Mouse (Mus musculus) hindbrain, embryonic 15.5 days (tissue): ENCODE results near the gene Gale. TPM values are rescaled to one million over a fixed set of nuclear protein-coding genes. Genes with fewer than 3 reads are reported as not detected.

Source experiments
- ATAC-seq: fragments of 200-750 bp; cut with Nextera tagmentation; 2 replicates; pipeline ENCODE4 v1.8.0; 2017; ENCODE audit warnings: low read depth, moderate number of reproducible peaks, moderate TSS enrichment; ENCODE audit not compliant: low FRiP score
- H3K27ac ChIP-seq: fragments of 300-500 bp; sonication (generic); replicated peaks from 2 replicates; pipeline ENCODE4 v1.5.1; 2015; ENCODE audit warnings: mild to moderate bottlenecking, inconsistent platforms
- H3K27me3 ChIP-seq: fragments of 300-500 bp; sonication (generic); 2 replicates; pipeline ENCODE4 v1.6.1; 2015; ENCODE audit warnings: control low read depth, inconsistent platforms
- H3K36me3 ChIP-seq: fragments of 300-500 bp; sonication (generic); 2 replicates; pipeline ENCODE4 v1.6.1; 2015; ENCODE audit warnings: control low read depth, inconsistent platforms
- H3K4me1 ChIP-seq: fragments of 300-500 bp; sonication (generic); replicated peaks from 2 replicates; pipeline ENCODE4 v1.6.1; 2015; ENCODE audit warnings: control low read depth, inconsistent platforms
- H3K4me2 ChIP-seq: fragments of 300-500 bp; sonication (generic); 2 replicates; pipeline ENCODE4 v1.6.1; 2015; ENCODE audit warnings: moderate library complexity, mild to moderate bottlenecking, inconsistent platforms
- H3K4me3 ChIP-seq: fragments of 300-500 bp; sonication (generic); 2 replicates; pipeline ENCODE4 v1.5.1; 2015; ENCODE audit warnings: mild to moderate bottlenecking, inconsistent platforms
- H3K9ac ChIP-seq: fragments of 300-500 bp; sonication (generic); 2 replicates; pipeline ENCODE4 v1.6.1; 2015; ENCODE audit warnings: inconsistent platforms
- H3K9me3 ChIP-seq: fragments of 300-500 bp; sonication (generic); 2 replicates; pipeline ENCODE4 v1.6.1; 2016; ENCODE audit warnings: control low read depth, inconsistent platforms
- WGBS: fragments of 180-500 bp; shearing (Covaris S2); methylation state at CpG from one replicate; pipeline ENCODE4 v1.1.7; 2015; 5-methylcytosine and 5-hydroxymethylcytosine counted together
- polyA plus RNA-seq: library from polyadenylated mRNA; unstranded; fragments of >200 nt; fragmentation: Nextera tagmentation; extraction: Ambion mirVana; gene quantifications from 2 replicates; pipeline ENCODE4 v1.2.1, GENCODE M21; 2015

Gale gene
- polyA plus RNA-seq, 1 experiment from 2014 or later = 48.1 TPM

DNA sequence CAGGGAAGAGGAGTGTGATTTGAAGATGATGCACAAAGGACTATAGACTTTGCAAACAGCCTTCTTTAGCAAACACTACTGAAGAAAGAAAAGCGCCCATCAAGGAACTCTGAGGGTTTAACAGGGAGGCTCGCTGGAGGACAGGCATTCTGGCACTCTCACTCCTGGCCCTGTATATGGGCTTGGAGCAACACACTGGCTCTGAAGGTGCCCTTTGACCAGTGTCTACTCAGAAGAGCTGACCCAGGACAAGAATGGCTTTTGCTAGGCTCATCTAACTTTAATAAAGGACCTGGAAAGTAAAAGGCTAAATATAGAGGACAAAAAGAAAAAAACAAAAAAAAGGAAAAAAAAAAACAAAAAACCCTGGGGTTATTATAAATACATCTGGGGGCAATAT lies 41.4 kb downstream of the Gale start:
- no peak overlapping the region for H3K4me2 ChIP-seq
- H3K9me3 ChIP-seq = no peaks in the 10 kb centered on the region
- no peak overlapping the region for H3K4me3 ChIP-seq
- no peak overlapping the region for H3K9ac ChIP-seq
- H3K36me3 ChIP-seq = peaks cover 76% of the 10 kb centered on the region
- no peak for ATAC-seq
- no peaks in the 10 kb centered on the region for H3K27me3 ChIP-seq
- WGBS = 89% methylated on average over 2 of the region's 2 CpGs
- no peak overlapping the region for H3K27ac ChIP-seq
- no peaks in the 10 kb centered on the region for H3K4me1 ChIP-seq

DNA sequence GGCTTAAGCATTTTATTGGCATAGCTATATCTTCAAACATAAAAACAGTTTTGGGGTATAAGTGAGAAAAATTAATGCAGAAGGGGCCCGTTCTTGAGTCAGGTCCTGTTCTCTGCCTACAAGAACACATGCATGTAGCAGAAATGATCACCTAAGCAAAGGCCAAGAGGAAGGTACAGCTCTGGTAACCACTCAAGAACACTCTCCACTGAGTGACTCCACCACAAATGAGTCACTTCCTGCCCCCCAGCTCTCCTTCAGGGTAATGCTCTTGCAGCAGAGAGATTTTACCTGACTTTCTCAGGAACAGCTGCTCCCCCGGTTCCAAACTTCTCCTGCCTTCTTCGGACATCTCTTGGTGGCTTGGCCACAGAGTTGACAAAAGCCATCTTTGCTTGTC lies 43.3 kb downstream of the Gale start:
- Histone ChIP-seq H3K36me3 (peaks cover 88% of the 10 kb centered on the region), H3K4me2 (no peak overlapping the region), H3K27me3 (no peaks in the 10 kb centered on the region), H3K9me3 (no peaks in the 10 kb centered on the region), H3K27ac (no peak overlapping the region), H3K9ac (no peak overlapping the region), H3K4me1 (no peaks in the 10 kb centered on the region), H3K4me3 (no peak overlapping the region)
- 96% methylated on average over 3 of the region's 3 CpGs for WGBS
- ATAC-seq = no peak

DNA sequence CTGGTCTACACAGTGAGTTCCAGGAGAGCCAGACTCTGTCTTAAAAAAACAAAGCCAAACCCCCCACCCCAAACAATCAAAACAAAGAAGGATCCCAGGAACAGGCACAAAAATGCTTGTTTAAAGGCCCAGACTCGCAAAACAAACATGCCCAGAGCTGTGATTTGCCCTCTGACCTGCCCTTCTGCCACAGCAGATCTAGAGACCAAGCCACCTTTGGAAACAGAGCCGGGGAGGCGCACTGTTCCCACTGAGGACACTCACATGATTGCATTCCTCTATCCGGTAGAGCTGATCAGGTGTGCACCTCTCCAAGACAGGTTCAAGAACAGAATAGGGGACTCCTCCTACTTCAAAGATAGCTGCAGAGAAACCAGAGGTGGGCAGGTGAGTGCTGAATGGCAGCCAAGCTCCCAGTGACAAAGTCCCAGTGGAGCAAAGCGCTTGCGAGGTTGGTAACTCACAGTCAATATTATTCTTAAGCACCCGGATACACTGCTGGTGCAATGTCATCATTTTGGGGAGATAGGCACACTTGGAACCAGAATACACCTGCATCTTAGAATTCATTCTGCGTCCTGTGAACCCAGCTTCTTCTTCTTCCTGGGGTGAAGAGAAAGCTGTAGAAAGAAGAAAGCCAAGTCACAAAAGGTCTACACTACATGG lies 45.4 kb downstream of the Gale start:
- Histone ChIP-seq H3K9ac (no peak overlapping the region), H3K4me2 (no peak overlapping the region), H3K9me3 (no peaks in the 10 kb centered on the region), H3K27me3 (no peaks in the 10 kb centered on the region), H3K4me3 (no peak overlapping the region), H3K36me3 (peaks cover 84% of the 10 kb centered on the region), H3K27ac (no peak overlapping the region), H3K4me1 (no peaks in the 10 kb centered on the region)
- 87% methylated on average over 8 of the region's 8 CpGs for WGBS
- ATAC-seq = no peak

DNA sequence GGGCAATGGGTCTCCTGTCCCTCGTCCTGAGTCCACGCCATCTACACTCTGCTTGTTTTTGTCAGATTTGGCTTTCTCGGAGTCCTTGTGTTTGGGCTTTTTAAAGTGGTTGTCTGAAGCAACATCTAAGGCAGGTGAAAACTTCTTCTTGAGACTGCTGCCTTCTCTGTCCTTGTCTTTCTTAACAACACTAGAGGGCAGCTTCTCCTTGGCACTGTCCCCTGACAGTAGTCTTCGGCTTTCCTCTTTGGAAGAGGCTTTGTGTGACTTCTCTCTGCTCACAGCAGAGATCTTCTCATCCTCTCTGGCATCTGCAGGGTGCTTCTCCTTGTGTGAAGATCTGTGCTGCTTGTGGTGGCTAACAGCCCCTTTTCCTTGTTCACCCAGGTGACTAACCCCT lies 47.1 kb downstream of the Gale start:
- no peak overlapping the region for H3K9ac ChIP-seq
- no peaks in the 10 kb centered on the region for H3K4me1 ChIP-seq
- no peak for ATAC-seq
- peaks cover 69% of the 10 kb centered on the region for H3K36me3 ChIP-seq
- no peak overlapping the region for H3K27ac ChIP-seq
- H3K4me3 ChIP-seq = no peak overlapping the region
- WGBS = 93% methylated on average over 4 of the region's 4 CpGs
- H3K27me3 ChIP-seq = no peaks in the 10 kb centered on the region
- no peak overlapping the region for H3K4me2 ChIP-seq
- no peaks in the 10 kb centered on the region for H3K9me3 ChIP-seq

DNA sequence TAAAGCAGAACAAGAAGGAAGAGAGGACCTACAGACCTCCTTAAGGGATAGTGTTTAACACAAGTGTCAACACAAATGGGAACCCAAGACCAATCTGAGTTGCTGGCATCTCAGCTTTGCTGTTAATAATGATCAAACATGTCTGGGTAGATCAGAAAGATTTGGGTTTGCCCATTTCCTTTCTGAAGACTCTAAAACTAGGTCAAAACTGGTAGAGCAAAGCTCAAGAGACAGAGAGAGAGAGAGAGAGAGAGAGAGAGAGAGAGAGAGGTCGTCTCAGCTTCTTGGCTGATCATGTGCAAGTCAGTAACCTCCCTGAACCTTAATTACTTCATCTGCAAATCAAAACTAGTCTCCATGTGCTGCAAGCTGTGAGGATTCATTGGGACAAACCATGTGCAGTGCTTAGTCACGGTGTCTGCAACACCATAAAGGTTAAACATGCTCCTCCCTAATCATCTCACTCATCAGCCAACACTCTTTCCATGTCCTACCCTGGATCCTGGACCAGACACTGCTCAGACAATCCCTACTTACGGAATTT lies 52.6 kb downstream of the Gale start:
- Histone ChIP-seq H3K9me3 (no peaks in the 10 kb centered on the region), H3K27ac (no peak overlapping the region), H3K4me2 (no peak overlapping the region), H3K36me3 (peaks cover 22% of the 10 kb centered on the region), H3K4me3 (no peak overlapping the region), H3K9ac (no peak overlapping the region), H3K27me3 (no peaks in the 10 kb centered on the region), H3K4me1 (peaks cover 22% of the 10 kb centered on the region)
- WGBS = 80% methylated on average over 3 of the region's 3 CpGs
- ATAC-seq = no peak

Other genes with a start within 250 kb of the Gale start
- gene Il22ra1, start 235.6 kb upstream of the Gale start, polyA plus RNA-seq = not detected in 2 replicates
- gene Myom3, start 204.0 kb upstream of the Gale start, polyA plus RNA-seq = 0.31 and 0.38 TPM in 2 replicates
- gene Srsf10, start 108.0 kb upstream of the Gale start, polyA plus RNA-seq = 164 and 168 TPM in 2 replicates
- 97.7 and 97.9 TPM in 2 replicates for gene Pnrc2, start 89.9 kb upstream of the Gale start, polyA plus RNA-seq
- 0.05 and 0.26 TPM in 2 replicates for gene Cnr2, start 68.3 kb upstream of the Gale start, polyA plus RNA-seq
- gene Fuca1, start 43.0 kb upstream of the Gale start, polyA plus RNA-seq = 63.5 and 72.8 TPM in 2 replicates
- gene Hmgcl, start 17.3 kb upstream of the Gale start, polyA plus RNA-seq = 58.9 and 61.5 TPM in 2 replicates
- gene Lypla2, start 8.9 kb downstream of the Gale start, polyA plus RNA-seq = 200 and 214 TPM in 2 replicates
- gene Pithd1, start 23.5 kb downstream of the Gale start, polyA plus RNA-seq = 63.6 and 66.4 TPM in 2 replicates
- 26.9 and 27.2 TPM in 2 replicates for gene Eloa, start 58.0 kb downstream of the Gale start, polyA plus RNA-seq
- 257 and 270 TPM in 2 replicates for gene Rpl11, start 89.7 kb downstream of the Gale start, polyA plus RNA-seq
- 208 TPM in 2 replicates for gene Id3, start 179.8 kb downstream of the Gale start, polyA plus RNA-seq
- gene E2f2, start 208.7 kb downstream of the Gale start, polyA plus RNA-seq = 2.8 and 3.6 TPM in 2 replicates
- gene Asap3, start 242.6 kb downstream of the Gale start, polyA plus RNA-seq = 5.8 and 6.5 TPM in 2 replicates